Mouse (Mus musculus): ENCODE results near the gene Dok1.

Dok1 gene

GRCm38 (mm10) chr6:83014482-83015466, 18.5 kb downstream of the Dok1 start:
- DNase-seq (ENCODE audit: low spot score in 2 of 2), result no peak

GRCm38 (mm10) chr6:83013444-83013843, 19.8 kb downstream of the Dok1 start:
- no peak for DNase-seq (ENCODE audit: low spot score in 2 of 2)

- DNase-seq (ENCODE audit: low spot score in 2 of 2), result no peak
Observed at GRCm38 (mm10) chr6:83011756-83012155, 21.5 kb downstream of the Dok1 start.

GRCm38 (mm10) chr6:83011255-83011654, 22.0 kb downstream of the Dok1 start:
- DNase-seq (ENCODE audit: low spot score in 2 of 2), result no peak

GRCm38 (mm10) chr6:83010010-83010409, 23.3 kb downstream of the Dok1 start:
- DNase-seq (ENCODE audit: low spot score in 2 of 2), result no peak

GRCm38 (mm10) chr6:83008659-83009058, 24.6 kb downstream of the Dok1 start:
- no peak for DNase-seq (ENCODE audit: low spot score in 2 of 2)

GRCm38 (mm10) chr6:83006114-83006513, 27.2 kb downstream of the Dok1 start:
- DNase-seq (ENCODE audit: low spot score in 2 of 2), result no peak

- no peak for DNase-seq (ENCODE audit: low spot score in 2 of 2)
Observed at GRCm38 (mm10) chr6:83005444-83006011, 27.7 kb downstream of the Dok1 start.

GRCm38 (mm10) chr6:83004872-83005271, 28.4 kb downstream of the Dok1 start:
- no peak for DNase-seq (ENCODE audit: low spot score in 2 of 2)

- no peak for DNase-seq (ENCODE audit: low spot score in 2 of 2)
Observed at GRCm38 (mm10) chr6:83004309-83004708, 29.0 kb downstream of the Dok1 start.

GRCm38 (mm10) chr6:83003850-83004249, 29.4 kb downstream of the Dok1 start:
- DNase-seq (ENCODE audit: low spot score in 2 of 2), result no peak

GRCm38 (mm10) chr6:83003082-83003481, 30.2 kb downstream of the Dok1 start:
- no peak for DNase-seq (ENCODE audit: low spot score in 2 of 2)

GRCm38 (mm10) chr6:82999986-83000385, 33.3 kb downstream of the Dok1 start:
- DNase-seq (ENCODE audit: low spot score in 2 of 2), result no peak

GRCm38 (mm10) chr6:82998326-82998725, 34.9 kb downstream of the Dok1 start:
- DNase-seq (ENCODE audit: low spot score in 2 of 2), result no peak

GRCm38 (mm10) chr6:82997511-82998102, 35.7 kb downstream of the Dok1 start:
- DNase-seq (ENCODE audit: low spot score in 2 of 2), result no peak

- DNase-seq (ENCODE audit: low spot score in 2 of 2), result peak; percentile 86 to 89
Observed at GRCm38 (mm10) chr6:82996740-82997315, 36.4 kb downstream of the Dok1 start.

GRCm38 (mm10) chr6:82994372-82994771, 38.9 kb downstream of the Dok1 start:
- no peak for DNase-seq (ENCODE audit: low spot score in 2 of 2)

GRCm38 (mm10) chr6:82993696-82994095, 39.6 kb downstream of the Dok1 start:
- DNase-seq (ENCODE audit: low spot score in 2 of 2), result no peak

- DNase-seq (ENCODE audit: low spot score in 2 of 2), result no peak
Observed at GRCm38 (mm10) chr6:82987411-82987971, 45.8 kb downstream of the Dok1 start.

Data from urinary bladder, postnatal 4 days (tissue).